Mouse (Mus musculus) lung, embryonic 16.5 days (tissue): Measurements from ENCODE around the gene Nexn. TPM values are rescaled to one million over a fixed set of nuclear protein-coding genes. Genes with fewer than 3 reads are reported as not detected.
"Not testable (repeated sequence)": the region's sequence is repeated elsewhere in the genome, so short reads cannot be mapped to it uniquely, and the experiment has no call there.

ENCODE experiments used
- ATAC-seq: fragments of 200-750 bp; cut with Nextera tagmentation; 2 replicates; pipeline ENCODE4 v1.8.0; 2017; ENCODE audit warnings: low read depth, mild to moderate bottlenecking, moderate library complexity
- H3K27ac ChIP-seq: fragments of 300-500 bp; sonication (generic); 2 replicates; pipeline ENCODE4 v1.5.1; 2014; ENCODE audit warnings: mild to moderate bottlenecking, control low read depth, low read length
- H3K27me3 ChIP-seq: fragments of 300-500 bp; sonication (generic); 2 replicates; pipeline ENCODE4 v1.6.1; 2014; ENCODE audit warnings: low read depth, low read length, mixed read lengths; ENCODE audit not compliant: control insufficient read depth, insufficient read depth
- H3K36me3 ChIP-seq: fragments of 300-500 bp; sonication (generic); 2 replicates; pipeline ENCODE4 v1.6.1; 2014; ENCODE audit warnings: low read length; ENCODE audit not compliant: control insufficient read depth, insufficient read depth
- H3K4me1 ChIP-seq: fragments of 300-500 bp; sonication (generic); replicated peaks from 2 replicates; pipeline ENCODE4 v1.6.1; 2014; ENCODE audit warnings: low read length, mixed read lengths; ENCODE audit not compliant: control insufficient read depth, insufficient read depth
- H3K4me2 ChIP-seq: fragments of 300-500 bp; sonication (generic); 2 replicates; pipeline ENCODE4 v1.6.1; 2014; ENCODE audit warnings: low read depth, low read length, control low read depth
- H3K4me3 ChIP-seq: fragments of 300-500 bp; sonication (generic); 2 replicates; pipeline ENCODE4 v1.5.1; 2014; ENCODE audit warnings: mild to moderate bottlenecking, low read length, control low read depth
- H3K9ac ChIP-seq: fragments of 300-500 bp; sonication (generic); 2 replicates; pipeline ENCODE4 v1.6.1; 2014; ENCODE audit warnings: low read length, control low read depth
- H3K9me3 ChIP-seq: fragments of 300-500 bp; sonication (generic); 2 replicates; pipeline ENCODE4 v1.6.1; 2016; ENCODE audit warnings: low read length; ENCODE audit not compliant: control insufficient read depth
- WGBS: fragments of 180-500 bp; shearing (Covaris S2); extraction: QIAGEN DNeasy Blood & Tissue Kit; methylation state at CpG from one replicate; pipeline ENCODE4 v1.1.7; 2014; 5-methylcytosine and 5-hydroxymethylcytosine counted together
- polyA plus RNA-seq: library from polyadenylated mRNA; unstranded; fragments of >200 nt; fragmentation: Nextera tagmentation; extraction: Ambion mirVana; gene quantifications from 2 replicates; pipeline ENCODE4 v1.2.1, GENCODE M21; 2015

Nexn gene
- 64.1 and 79.2 TPM in 2 replicates for polyA plus RNA-seq

DNA sequence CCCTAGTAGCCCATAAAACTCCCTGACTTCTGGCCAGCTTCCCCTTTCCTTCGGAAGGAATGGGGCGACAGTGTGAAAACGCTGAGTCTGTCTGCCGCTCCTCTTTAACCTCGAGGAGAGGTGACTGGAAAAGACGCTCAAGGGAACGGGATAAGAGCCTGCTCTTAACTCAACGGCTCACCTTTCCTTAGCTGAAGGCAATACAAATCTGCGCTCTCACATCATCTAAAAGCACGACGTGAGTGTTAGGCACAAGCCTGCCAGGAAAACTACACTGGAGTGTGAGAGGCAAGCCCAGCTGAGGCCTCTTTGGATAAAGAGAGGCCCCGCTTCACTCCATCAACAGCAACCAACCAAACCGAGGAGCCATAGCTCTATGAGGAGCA is at the start of gene Nexn:
TSS of gene Nexn (minus strand) at position 315 of the 386 bp plus-strand sequence.
- Histone ChIP-seq H3K4me2 (peak within 1 kb of the TSS; percentile 89), H3K9me3 (no peaks in the 10 kb centered on the region), H3K36me3 (no peaks in the 10 kb centered on the region), H3K4me3 (peak within 1 kb of the TSS; percentile 70), H3K27me3 (no peaks in the 10 kb centered on the region; the same call in 1 of the 2 replicates), H3K27ac (peak within 1 kb of the TSS; percentile 96), H3K9ac (peak within 1 kb of the TSS; percentile 88), H3K4me1 (peaks cover 21% of the 10 kb centered on the region)
- peak; percentile 30 for ATAC-seq
- WGBS, result 2% methylated on average over 13 of the region's 13 CpGs

GRCm38 (mm10) chr3:152315613-152316012 is 49.5 kb upstream of the Nexn start:
- Histone ChIP-seq H3K4me2 (no peak overlapping the region), H3K9ac (no peak overlapping the region), H3K9me3 (no peaks in the 10 kb centered on the region), H3K4me1 (no peaks in the 10 kb centered on the region), H3K27ac (no peak overlapping the region), H3K4me3 (no peak overlapping the region), H3K27me3 (no peaks in the 10 kb centered on the region), H3K36me3 (0 out of 2 replicates have a peak, but pooled peaks cover 2% of the 10 kb centered on the region)
- ATAC-seq, result peak; percentile 97
- 4% methylated on average over 7 of the region's 7 CpGs for WGBS

- H3K27me3 ChIP-seq, H3K36me3 ChIP-seq, H3K4me1 ChIP-seq, H3K4me3 ChIP-seq, H3K27ac ChIP-seq, ATAC-seq, H3K9me3 ChIP-seq, H3K4me2 ChIP-seq, H3K9ac ChIP-seq: not testable (repeated sequence)
- 78% methylated on average over 14 of the region's 14 CpGs for WGBS
Observed at GRCm38 (mm10) chr3:152314666-152315065, 48.5 kb upstream of the Nexn start.

DNA sequence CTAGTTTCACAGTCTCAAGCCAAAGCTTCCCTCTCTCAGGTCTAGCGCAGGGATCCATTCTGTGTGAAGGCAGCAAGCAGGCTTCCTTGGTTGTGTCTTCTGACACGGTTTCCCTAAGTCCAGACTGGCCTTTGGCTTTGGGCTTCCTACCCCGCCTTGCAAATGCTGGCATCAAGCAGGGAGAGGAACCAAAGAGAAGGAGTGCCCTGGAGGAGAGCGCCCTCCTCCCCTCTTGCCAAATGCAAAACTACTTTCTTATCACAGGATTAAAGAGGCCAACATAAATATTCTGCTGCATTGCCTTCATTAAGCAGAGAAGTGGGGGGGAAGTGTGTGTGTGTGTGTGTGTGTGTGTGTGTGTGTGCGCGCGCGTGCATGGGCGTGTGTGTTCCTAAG is 43.1 kb upstream of the Nexn start:
- H3K27ac ChIP-seq, result peak overlapping the region; percentile 86
- 0 out of 2 replicates have a peak overlapping the region, but pooled peaks have one; percentile 34 for H3K9ac ChIP-seq
- no peaks in the 10 kb centered on the region for H3K27me3 ChIP-seq
- H3K4me1 ChIP-seq, result peaks cover 22% of the 10 kb centered on the region
- peak; percentile 10; the same call in 1 of the 2 replicates for ATAC-seq
- H3K4me3 ChIP-seq, result no peak overlapping the region
- H3K9me3 ChIP-seq, result no peaks in the 10 kb centered on the region
- H3K4me2 ChIP-seq, result no peak overlapping the region
- H3K36me3 ChIP-seq, result no peaks in the 10 kb centered on the region; the same call in 1 of the 2 replicates
- 67% methylated on average over 9 of the region's 9 CpGs for WGBS

DNA sequence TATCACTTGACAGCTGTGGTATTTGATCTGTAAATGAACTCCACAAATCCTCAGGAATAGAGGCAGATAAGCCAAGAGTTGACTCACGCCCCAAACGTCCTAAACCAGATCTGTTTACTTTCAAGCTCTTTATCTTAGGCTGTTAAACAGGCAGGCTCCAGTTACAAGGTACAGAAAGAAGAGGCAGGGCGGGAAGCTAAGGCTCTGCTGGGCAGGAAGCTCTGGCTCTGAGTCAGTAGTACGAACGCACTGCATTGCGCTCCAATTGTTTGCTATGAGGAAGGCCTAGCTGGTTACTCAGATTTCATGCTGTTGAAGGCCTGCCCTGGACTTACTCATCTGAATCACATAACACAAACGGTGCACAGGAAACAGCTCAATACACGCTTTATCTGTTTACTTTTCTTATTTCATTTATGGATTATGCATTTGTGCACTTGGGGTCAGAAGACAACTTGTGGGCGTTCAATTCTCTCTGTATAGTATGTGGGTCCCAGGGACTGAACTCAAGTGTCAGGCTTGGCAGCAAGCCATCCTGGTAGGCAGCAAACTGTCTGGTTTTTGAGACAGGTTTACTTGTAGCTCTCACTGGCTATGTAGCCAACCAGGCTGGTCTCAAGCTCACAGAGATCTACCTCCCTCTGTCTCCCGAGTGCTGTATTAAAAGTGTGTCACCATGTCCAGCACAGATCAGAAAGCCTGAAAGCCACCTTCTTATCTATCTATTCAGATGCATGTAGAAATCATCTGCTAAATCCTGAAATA is 42.5 kb upstream of the Nexn start:
- Histone ChIP-seq H3K4me2 (no peak overlapping the region), H3K4me3 (no peak overlapping the region), H3K36me3 (no peaks in the 10 kb centered on the region; the same call in 1 of the 2 replicates), H3K9ac (0 out of 2 replicates have a peak overlapping the region, but pooled peaks have one; percentile 34), H3K4me1 (peaks cover 28% of the 10 kb centered on the region), H3K9me3 (no peaks in the 10 kb centered on the region), H3K27me3 (no peaks in the 10 kb centered on the region), H3K27ac (peak overlapping the region; percentile 86)
- 10% methylated on average over 10 of the region's 10 CpGs for WGBS
- peak; percentile 81 for ATAC-seq

DNA sequence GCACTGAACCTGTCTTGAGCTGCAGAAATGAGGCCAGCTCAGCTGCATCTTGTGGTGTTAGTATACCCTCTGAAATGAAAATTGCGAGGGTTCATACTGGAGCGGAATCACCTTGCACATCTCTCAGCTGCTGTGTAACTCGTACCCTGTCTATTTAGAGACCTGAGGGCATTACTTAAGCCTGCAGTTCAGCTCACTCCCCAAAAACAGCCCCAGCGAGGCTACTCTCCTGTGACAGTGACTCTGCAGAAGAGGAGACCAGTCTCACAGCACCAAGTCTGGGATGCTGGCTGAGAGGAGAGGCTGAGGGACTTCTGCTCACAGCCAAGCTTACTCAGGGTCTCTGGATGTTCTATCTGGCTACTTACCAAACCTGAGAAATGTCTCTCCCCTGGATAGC is 39.8 kb upstream of the Nexn start:
- Histone ChIP-seq H3K4me3 (no peak overlapping the region), H3K4me1 (peaks cover 32% of the 10 kb centered on the region), H3K27me3 (no peaks in the 10 kb centered on the region), H3K4me2 (no peak overlapping the region), H3K9me3 (no peaks in the 10 kb centered on the region), H3K36me3 (peaks cover 3% of the 10 kb centered on the region), H3K27ac (peak overlapping the region; percentile 39), H3K9ac (no peak overlapping the region)
- WGBS, result 91% methylated on average over 4 of the region's 4 CpGs
- ATAC-seq, result no peak

DNA sequence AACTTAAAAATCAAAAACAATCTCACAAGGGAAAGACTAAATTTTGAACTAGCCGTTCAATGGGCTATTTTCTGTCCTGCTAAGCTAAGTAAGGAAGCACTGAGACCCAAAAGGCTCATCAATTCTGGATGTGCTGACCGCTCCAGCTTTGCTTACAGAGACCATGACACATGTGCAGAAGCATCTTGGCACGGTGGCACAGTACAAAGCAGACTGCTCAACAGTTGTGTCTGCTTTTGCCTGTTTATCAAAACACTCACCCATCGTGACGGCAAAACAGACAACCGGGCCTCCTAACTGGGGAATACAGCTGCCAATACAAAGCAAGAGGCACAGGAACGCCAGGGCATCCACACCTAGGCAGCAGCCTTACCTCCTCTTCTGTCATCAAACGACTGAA is 38.9 kb upstream of the Nexn start:
- H3K4me1 ChIP-seq, result peaks cover 32% of the 10 kb centered on the region
- ATAC-seq, result no peak

GRCm38 (mm10) chr3:152304093-152304815 is 38.1 kb upstream of the Nexn start:
- ATAC-seq, result no peak
- peaks cover 26% of the 10 kb centered on the region for H3K4me1 ChIP-seq
- H3K9me3 ChIP-seq, result no peaks in the 10 kb centered on the region
- H3K27me3 ChIP-seq, result no peaks in the 10 kb centered on the region
- no peak overlapping the region for H3K4me2 ChIP-seq
- peak overlapping the region; percentile 89 for H3K27ac ChIP-seq
- H3K4me3 ChIP-seq, result no peak overlapping the region
- whole genome bisulfite sequencing, result 34% methylated on average over 6 of the region's 6 CpGs
- H3K36me3 ChIP-seq, result peaks cover 3% of the 10 kb centered on the region
- no peak overlapping the region for H3K9ac ChIP-seq

More for the DNA sequence above, 38.9 kb upstream of the Nexn start:
- no peak overlapping the region for H3K9ac ChIP-seq
- H3K27ac ChIP-seq, result peak overlapping the region; percentile 89
- H3K4me3 ChIP-seq, result no peak overlapping the region
- no peak overlapping the region for H3K4me2 ChIP-seq
- 56% methylated on average over 8 of the region's 8 CpGs for WGBS
- no peaks in the 10 kb centered on the region for H3K27me3 ChIP-seq
- H3K9me3 ChIP-seq, result no peaks in the 10 kb centered on the region
- H3K36me3 ChIP-seq, result peaks cover 3% of the 10 kb centered on the region

DNA sequence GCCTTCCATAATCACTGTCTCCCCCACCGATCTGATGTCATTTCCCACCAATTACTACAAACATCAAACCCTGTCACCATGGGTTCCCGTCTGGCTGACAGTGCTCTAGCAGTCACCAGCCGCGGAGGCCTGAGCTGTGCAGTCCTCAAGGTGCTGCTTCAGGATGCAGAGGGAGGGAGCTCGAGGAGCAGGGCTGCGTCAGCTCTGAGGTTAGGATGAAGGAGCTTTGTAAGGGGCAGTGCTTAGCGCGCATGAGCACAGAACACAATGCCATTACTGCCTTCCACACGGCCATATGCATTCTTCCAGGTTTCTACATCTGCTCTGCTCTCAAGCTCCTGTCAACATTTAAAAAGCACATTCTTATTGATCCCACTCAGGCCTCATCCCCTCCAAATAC is 36.8 kb upstream of the Nexn start:
- ATAC-seq, result no peak
- Histone ChIP-seq H3K4me2 (no peak overlapping the region), H3K9me3 (no peaks in the 10 kb centered on the region), H3K9ac (peak overlapping the region; percentile 27; the same call in 1 of the 2 replicates), H3K4me3 (no peak overlapping the region), H3K36me3 (peaks cover 3% of the 10 kb centered on the region), H3K27me3 (no peaks in the 10 kb centered on the region), H3K4me1 (peaks cover 19% of the 10 kb centered on the region), H3K27ac (peak overlapping the region; percentile 70)
- WGBS, result 65% methylated on average over 9 of the region's 9 CpGs
